Mouse (Mus musculus) right cerebral cortex, adult 2 months (tissue): ENCODE data around the gene Farsb.

Source experiments
- DNase-seq, 2 experiments: peaks; one replicate each; pipeline ENCODE4 v3.0.0; 2021 to 2022; ENCODE audit warnings: low spot score in 2 of 2

Gene Farsb

DNA sequence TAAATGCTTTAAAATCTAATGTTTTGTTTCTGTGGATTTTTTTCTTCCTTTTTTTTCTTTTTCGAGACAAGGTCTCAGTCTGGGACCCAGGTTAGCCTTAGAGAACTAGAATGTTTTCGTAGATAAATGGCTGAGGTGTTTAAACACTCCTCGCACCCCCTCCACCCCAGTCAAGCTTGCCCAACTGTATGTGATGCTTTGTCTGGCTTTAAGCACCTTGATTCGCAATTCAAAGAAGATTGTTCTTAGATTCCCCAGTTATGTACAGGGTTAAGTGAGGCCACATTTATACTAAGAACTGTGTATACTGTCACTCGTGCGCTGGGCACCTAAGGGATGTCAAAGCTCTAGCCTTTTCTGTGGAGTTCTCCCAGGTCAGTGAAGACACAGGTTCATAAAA is 68.4 kb downstream of the Farsb start:
- DNase-seq, result no peak

DNA sequence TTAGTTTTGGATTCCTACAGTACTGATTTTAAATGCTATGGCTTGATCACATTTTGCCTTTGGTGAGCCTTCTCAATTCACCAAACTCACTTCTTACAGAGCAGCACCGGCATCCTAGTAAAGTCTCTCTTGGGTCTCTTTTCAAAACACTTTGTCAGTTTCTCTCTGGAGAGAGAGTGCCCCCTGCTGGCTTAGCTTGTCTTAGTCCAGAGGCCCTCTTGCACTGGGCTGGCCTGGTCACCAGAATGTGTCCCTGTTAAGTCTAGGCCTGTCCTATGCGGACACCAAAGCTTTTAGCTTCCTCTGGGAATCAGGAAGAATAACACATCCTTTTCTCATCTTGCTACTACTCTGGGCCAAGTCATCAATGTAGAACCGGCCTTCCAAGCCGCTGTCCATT is 69.1 kb downstream of the Farsb start:
- peak; percentile 78 to 88 for DNase-seq

DNA sequence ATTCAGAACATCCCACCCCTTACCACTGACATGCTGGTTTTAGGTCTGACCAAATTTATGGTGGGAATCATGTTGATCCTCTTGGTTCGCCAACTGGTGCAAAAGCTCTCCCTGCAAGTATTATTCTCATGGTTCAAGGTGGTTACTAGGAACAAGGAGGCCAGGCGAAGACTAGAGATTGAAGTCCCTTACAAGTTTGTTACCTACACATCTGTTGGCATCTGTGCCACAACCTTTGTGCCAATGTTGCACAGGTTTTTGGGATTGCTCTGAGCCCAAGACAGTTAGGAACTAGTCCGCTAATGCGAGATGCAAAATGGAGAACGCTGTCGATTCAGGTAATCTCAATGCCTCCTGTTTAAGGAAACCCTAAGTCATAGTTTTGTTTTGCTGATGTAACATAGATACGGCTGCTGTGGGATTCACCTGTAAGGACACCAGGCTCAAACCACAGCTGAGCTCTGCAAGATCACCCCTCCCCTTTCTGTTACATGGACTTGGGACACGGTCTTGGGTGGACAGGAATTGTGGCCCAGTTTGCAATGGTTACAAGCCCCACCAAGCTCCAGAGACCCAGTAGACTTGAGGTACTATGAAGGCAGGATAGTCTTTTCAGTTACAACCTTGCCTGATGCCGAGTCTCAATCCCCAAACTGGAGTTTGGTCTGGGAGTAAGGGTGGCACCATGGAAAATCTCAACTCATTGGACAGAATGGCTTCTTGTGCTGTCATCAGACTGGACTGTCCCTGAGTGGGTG is 71.4 kb downstream of the Farsb start:
- no peak for DNase-seq

- DNase-seq, result no peak
These were observed 74.3 kb downstream of the Farsb start for GRCm38 (mm10) chr1:78414421-78414820.

- DNase-seq, result no peak
These were observed 76.0 kb downstream of the Farsb start for GRCm38 (mm10) chr1:78412668-78413067.

GRCm38 (mm10) chr1:78409396-78409795 is 79.3 kb downstream of the Farsb start:
- DNase-seq, result no peak

DNA sequence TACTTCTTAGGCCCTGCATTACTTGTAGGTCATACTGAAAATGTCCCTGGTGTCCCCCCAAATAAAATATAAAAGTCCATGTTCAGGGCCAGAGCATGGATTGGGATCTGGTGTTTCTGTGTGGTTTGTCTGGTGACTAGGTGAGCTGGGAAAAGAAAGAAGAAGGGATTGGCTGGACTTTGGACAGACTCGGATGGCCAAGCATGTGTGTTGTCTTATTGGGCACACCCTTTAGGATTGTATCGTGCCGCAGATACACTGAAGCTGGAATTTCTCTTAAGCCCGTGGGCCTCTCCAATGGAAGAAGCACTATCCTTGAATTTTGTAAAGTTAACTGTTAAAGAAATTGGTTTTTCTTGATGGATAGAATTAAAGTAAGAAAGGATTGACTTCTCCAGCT is 87.3 kb downstream of the Farsb start:
- no peak for DNase-seq

- DNase-seq, result no peak
These were observed 88.9 kb downstream of the Farsb start for GRCm38 (mm10) chr1:78399755-78400154.

- DNase-seq, result no peak
These were observed 92.3 kb downstream of the Farsb start for GRCm38 (mm10) chr1:78396320-78396913.

GRCm38 (mm10) chr1:78395737-78396136 is 93.0 kb downstream of the Farsb start:
- DNase-seq, result no peak

- DNase-seq, result no peak
These were observed 93.4 kb downstream of the Farsb start for GRCm38 (mm10) chr1:78395191-78395735.

DNA sequence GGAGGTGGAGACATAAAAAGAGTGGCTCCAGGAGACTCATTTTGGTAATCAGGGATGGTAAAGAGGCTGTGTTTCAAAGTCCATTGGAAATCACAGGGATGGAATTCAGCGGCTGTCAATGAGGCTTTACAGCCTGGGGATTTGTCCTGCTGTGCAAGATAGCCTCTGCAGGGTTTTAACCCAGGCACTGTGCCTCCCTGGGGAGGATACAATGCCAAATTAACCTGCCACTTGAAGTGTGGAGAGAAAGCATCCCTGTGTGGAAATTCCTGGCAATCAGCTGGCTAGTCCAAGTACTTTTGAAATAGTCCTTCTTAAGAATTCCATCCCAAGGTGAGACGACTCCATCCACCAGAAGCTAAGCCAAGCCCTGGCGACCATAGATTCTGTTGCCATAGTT is 99.8 kb downstream of the Farsb start:
- no peak for DNase-seq

GRCm38 (mm10) chr1:78387854-78388253 is 100.8 kb downstream of the Farsb start:
- no peak for DNase-seq

GRCm38 (mm10) chr1:78380950-78381349 is 107.7 kb downstream of the Farsb start:
- no peak for DNase-seq

- no peak for DNase-seq
These were observed 113.6 kb downstream of the Farsb start for GRCm38 (mm10) chr1:78375058-78375457.

GRCm38 (mm10) chr1:78373836-78374235 is 114.9 kb downstream of the Farsb start:
- DNase-seq, result no peak

DNA sequence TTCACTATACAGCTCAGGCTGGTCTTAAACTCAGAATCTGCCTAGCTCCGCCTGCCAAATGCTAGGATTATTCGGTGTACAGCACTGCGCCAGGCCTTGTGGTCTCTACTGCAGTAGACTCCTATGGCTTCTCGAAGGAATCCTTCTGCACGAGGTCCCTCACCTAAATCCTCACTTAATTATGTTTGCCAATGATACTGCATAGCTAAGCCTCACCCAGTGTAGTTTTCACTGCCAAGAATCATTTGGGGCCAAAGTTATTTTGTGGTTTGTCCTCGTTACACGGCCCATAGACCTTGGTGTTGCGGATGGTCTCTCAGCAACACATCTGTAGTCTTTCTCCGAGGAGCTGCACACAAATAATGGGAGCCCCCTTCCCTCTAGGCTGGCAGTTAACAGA is 116.4 kb downstream of the Farsb start:
- DNase-seq, result no peak

- DNase-seq, result peak; percentile 53 to 66
These were observed 117.0 kb downstream of the Farsb start for GRCm38 (mm10) chr1:78371569-78372236.

DNA sequence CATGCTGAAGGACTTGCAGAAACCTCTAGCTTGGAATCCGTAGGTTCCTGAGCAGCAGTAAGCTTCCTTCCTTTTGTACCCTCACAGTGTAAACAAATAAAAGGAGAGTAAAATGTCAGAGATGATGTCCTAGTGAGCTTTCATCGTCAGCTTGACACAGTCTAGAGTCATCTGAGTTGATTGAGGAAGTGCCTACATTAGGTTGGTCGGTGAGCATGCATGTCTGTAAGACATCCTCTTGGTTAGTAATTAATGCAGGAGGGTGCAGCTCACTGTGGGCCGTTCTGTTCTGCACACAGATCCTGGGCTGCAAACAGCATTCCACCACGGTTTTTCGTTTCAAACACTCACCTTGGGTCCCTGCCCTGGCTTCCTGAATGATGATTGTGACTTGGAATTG is 118.6 kb downstream of the Farsb start:
- DNase-seq, result no peak
